Mouse (Mus musculus) common myeloid progenitor, adult 5-6 weeks (primary cell): Measurements from ENCODE around the gene Adamtsl4. TPM values are rescaled to one million over a fixed set of nuclear protein-coding genes. Genes with fewer than 3 reads are reported as not detected.
A peak's percentile ranks its signal among the peaks of the same experiment; 100 is the strongest.

Source experiments
- ATAC-seq: replicated peaks from 2 replicates; pipeline ENCODE4 v1.8.0; 2016; ENCODE audit warnings: low read depth, mild to moderate bottlenecking, moderate TSS enrichment, inconsistent platforms; ENCODE audit not compliant: poor library complexity, severe bottlenecking
- total RNA-seq: library from RNA; stranded (forward); fragments of 200-1000, 187-1606 nt; gene quantifications from 2 replicates; pipeline ENCODE4 v1.2.3, GENCODE M21; 2017

The Adamtsl4 gene
- 0.37 TPM in 1 of 2 replicates, not detected in the other for total RNA-seq

DNA sequence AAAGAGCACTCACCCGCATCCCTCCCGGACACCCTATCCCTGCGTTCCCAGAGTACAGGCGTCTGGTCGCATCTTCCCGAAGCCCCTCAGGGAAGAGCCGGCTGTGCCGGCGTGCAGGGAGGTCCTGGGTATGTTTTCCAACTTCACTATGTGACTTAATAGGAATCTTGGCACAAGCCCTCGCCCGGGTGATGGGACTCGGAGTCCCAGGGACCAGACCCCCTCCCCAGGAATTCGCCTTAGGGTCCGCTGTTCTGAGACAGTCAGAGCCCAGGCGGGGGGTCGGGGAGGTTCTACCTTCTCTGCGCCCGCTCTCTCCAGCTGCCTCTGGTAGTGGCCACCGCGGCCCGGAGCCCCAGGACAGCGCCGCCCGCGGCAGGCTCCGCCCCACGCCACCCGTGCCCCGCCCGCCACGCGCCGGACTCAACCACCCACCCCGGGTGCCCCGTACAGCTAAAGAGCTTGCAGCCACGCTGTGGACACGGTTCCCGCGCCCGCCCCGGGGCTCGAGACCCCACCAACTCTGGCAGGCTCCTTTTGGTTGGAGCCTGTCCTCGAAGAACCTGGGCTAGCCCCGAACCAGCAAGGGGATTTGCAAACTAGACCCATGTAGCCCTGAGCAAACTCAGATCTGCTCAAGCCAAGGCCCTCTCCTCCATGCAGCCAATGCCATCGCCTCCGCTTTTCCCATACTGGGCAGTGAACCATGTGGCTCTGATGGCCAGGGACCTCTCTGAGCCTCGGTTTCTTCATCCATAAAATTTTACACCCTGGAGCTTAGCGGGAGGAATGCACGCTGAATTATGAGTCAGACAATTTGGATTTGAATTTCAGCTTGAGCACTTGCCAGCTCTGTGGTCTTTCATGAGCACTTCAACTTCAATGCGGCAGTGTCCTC, at the start of gene Adamtsl4:
Gene Adamtsl4 (minus strand): TSS at position 394 of the 898 bp plus-strand sequence.
- ATAC-seq, result peak; percentile 61

- ATAC-seq, result no peak
Measured at GRCm38 (mm10) chr3:95735071-95735670, 47.5 kb upstream of the Adamtsl4 start.

DNA sequence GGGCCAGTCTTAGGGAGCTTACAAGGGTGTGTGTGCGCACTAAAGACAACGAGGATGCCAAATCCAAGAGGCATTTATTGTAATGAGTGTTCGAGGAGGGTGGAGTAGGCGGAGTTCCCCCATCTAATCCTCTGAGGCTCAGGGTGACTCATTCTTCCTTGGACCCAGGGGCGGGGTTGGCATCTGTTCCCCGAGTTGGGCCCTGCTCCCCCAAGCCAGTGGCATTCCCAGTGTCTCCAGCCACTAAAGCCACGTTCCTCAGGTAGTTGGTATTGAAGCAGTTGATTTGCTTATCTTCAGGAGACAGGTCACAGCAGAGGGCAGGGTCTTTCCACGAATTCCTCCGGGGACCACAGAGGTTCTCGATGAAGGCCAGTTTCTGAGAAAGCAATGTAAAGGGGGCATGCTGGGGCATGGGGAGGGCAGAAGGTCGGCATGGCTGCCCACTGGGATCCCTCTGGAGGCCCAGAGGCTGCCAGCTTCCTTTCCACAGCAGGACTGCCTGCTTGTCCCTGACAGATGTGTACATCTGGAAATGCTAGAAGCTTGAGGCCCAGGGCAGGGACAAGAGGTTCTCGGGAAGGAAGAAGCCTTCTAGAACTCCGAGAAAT, 46.5 kb upstream of the Adamtsl4 start:
- no peak for ATAC-seq

DNA sequence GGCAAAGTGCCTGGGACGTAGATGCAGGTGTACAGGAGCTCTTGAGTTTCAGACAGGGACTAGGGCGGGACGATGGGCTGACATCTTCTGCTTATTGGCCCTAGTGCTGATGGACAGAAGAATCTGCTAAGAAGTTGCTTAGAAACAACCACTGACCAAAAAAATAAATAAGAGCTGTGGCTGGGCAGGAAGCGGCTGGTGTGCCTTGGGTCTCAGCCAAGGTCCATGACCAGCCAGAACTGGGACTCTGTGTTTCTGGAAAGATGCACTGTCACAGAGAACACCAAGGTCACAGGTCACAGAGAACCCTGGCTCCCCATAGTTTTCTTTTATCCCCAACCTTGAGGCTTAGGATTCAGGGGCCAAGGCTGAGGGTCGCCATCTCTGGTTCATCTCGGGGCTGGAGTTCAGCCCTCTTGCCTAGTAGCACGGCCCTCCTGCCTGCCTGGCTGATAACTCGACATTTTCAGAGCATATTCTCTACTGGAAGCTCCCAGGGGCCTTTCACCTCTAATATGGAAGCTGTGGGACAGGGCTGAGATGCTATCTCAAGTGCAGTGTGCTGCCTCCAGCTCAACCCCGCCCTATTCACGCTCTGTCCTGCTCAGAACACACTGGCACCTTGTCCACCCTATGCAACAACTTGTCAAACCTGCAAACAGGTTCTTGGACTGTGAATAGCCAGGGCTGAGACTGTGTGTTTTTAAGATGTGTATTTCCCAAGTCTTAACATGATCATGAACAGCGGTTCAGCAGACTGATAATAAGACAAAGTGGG, 45.2 kb upstream of the Adamtsl4 start:
- peak; percentile 59 for ATAC-seq

- peak; percentile 27 for ATAC-seq
Measured at GRCm38 (mm10) chr3:95732297-95732696, 44.6 kb upstream of the Adamtsl4 start.

DNA sequence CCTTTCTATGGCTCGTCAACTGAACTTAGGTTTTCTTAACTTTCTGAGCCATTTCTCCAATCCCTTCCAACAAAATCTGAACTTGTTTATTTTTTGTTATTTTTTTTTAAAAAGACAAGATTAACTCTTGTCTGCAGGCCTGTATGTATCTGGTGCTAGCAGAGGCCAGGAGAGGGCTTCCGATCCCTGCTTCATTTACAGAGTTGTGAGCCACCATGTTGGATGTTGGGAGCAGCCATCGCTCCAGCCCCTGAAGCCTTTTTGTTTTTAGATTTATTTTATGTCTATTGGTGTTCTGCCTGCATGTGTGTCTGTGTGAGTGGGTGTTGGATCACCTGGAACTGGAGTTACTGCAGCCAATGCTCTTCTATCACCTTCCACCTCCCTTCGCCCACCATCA, 44.1 kb upstream of the Adamtsl4 start:
- ATAC-seq, result no peak

DNA sequence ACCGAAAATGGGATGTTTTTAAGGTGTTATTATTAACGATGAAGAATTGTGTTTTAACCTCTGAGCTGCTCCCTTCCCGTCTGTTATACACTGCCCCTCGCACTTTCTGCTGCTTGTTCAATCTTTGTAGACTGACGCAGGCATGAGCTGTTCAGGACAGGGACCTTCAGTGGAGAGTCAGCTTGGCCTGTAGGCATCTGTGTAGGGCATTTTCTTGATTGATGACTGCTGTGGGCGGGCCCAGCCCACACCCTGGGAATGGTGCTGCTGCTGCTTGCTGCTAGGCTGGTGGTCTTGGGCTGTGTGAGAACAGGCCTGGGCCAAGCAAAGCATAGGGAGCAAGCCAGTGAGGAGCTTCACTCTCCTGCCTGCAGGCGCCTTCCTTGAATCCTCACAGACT, 42.7 kb upstream of the Adamtsl4 start:
- ATAC-seq, result no peak

- ATAC-seq, result no peak
Measured at GRCm38 (mm10) chr3:95728906-95729305, 41.2 kb upstream of the Adamtsl4 start.

DNA sequence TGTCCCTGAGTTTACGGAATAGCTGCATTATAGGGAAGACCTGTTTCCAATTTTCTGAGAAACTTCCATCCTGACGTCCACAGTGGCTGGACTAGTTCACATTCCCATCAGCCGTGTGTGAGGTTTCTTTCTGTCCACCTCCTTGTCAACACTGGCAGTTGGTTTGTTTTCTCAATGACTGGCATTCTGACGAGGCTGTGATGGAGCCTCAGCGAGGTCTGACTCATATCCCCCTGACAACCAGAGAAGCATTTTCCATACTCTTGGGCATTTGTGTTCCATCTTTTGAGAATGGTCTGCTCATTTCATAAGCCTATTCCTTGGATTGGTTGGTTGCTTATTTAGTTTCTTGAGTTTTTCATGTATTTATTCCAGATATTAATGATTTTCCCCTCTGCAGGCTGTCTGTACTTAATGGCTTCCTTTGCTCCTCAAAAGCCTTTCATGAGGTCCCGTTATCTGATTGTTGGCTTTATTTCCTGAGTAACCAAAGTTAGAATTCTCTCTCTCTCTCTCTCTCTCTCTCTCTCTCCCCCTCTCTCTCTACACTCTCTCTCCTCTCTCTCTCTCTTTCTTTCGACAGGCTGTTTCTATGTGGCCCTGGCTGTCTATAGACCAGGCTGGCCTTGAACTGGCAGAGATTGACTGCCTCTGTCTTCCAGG, 39.1 kb upstream of the Adamtsl4 start:
- no peak for ATAC-seq

DNA sequence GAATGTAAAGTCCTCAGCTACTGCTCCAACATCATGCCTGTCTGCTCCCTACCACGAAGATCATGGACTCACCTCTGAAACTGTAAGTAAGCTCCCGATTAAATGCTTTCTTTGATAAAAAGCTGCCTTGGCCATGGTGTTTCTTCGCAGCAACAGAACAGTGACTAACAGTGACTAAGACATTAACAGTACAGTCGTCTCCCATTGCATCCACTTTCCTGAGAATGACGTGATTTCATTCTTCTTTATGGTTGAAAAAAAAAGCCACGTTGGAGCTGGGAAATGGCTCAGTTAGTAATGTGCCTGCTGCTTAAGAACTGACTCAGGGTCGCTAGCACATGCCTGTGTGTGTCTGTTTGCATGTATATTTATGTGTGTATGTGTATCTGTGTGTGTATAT, 38.1 kb upstream of the Adamtsl4 start:
- ATAC-seq, result no peak

DNA sequence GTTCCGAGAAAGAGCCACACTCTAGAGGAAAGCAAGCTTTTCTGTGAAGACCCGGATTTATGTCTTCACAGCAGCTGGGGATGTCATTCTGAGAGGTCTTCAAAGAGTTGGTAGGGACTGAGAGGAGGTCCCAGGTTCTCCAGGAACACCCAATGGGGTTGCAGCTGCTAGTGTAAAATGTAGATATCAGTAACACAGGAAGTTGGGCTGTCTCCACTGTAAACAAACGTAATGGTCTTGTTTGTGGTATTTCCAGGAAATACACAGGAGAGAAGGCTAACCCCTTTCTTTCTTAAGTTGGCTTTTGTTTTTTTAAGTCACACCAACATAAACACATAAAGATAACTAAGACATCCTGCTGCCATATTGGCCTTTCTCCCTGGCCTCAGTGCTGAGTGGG, 34.7 kb upstream of the Adamtsl4 start:
- ATAC-seq, result 0 out of 2 replicates have a peak, but pooled peaks have one; percentile 25

DNA sequence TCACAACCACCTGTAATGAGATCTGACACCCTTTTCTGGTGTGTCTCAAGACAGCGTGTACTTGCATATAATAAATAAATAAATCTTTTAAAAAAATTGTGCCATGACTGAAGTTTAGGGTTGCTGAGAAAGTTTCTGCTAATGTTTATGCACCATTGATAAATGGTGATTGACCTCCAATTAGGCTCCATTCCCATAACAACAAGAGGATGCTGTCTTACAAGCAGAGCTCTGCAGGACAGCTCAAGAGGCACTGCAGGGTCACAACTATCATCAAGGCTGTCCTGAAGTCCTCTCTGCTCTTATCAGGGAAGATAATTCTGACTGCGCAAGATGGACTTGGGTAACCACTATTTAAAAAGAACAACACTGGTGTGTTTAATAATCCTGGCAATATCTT, 30.4 kb upstream of the Adamtsl4 start:
- ATAC-seq, result no peak

- ATAC-seq, result no peak
Measured at GRCm38 (mm10) chr3:95716075-95716474, 28.4 kb upstream of the Adamtsl4 start.

- ATAC-seq, result no peak
Measured at GRCm38 (mm10) chr3:95709967-95710366, 22.2 kb upstream of the Adamtsl4 start.

- no peak for ATAC-seq
Measured at GRCm38 (mm10) chr3:95709044-95709443, 21.3 kb upstream of the Adamtsl4 start.

DNA sequence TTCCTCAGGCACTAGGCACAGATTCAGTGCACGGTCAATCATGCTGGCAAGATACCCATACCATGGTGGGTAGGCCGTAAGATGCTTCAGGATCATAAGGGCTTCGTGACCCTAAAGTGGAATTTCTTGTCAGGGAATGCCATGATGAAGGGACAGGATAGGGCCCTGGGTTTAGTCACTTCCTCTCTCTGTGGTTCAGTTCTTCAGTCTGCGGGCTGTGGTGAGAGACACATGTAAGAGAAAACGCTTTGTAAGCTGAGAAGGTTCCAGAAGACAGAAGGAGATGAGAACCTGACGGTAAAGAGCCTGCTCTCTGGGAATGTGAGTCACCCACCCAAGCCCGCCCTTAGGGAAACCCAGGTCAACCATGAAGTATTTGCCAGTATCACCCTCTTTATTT, 19.8 kb upstream of the Adamtsl4 start:
- ATAC-seq, result peak; percentile 78

DNA sequence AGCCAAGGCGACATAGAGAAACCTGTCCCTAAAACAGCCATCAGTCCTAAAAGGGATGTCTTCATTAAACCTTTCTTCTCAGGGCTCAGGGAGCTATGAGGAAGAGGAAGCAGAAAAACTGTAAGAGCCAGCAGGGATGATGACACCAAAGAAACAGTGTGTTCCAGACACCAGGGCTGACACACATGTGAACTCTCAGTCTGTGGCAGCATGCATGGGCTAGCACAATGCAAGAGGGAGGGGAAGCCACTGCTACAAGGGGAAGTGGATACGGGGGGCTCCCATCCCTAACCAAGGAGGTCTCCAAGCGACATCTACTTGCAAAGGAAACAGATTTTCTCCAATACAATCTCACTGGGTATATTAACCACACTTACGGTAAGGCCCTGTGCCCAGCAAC, 18.6 kb upstream of the Adamtsl4 start:
- ATAC-seq, result peak; percentile 73

- ATAC-seq, result no peak
Measured at GRCm38 (mm10) chr3:95704612-95705011, 16.9 kb upstream of the Adamtsl4 start.

GRCm38 (mm10) chr3:95703276-95703675, 15.6 kb upstream of the Adamtsl4 start:
- ATAC-seq, result no peak
